Mouse (Mus musculus): ENCODE data around the gene Emx1.

GRCm38 (mm10) chr6:85197951-85198350 lies 10.7 kb downstream of the Emx1 start:
- no peak for TF ChIP-seq FLI1 (IDR thresholded peaks at IDR 0.05; ENCODE audit: low read length)
- no peak for TF ChIP-seq GATA1 (IDR thresholded peaks at IDR 0.05; ENCODE audit: borderline replicate concordance, low read length)
